Mouse (Mus musculus): Measurements from ENCODE around the gene Socs1. TPM values are rescaled to one million over a fixed set of nuclear protein-coding genes. Genes with fewer than 3 reads are reported as not detected.

Socs1 gene
- total RNA-seq, 2 experiments from 2014 or later, result 1.3 to 1.5 TPM

Other genes starting within 250 kb of the Socs1 start
- gene Dexi, start 242.5 kb downstream of the Socs1 start, total RNA-seq (2021), result 10 to 100 TPM; 27.5 to 30.2 TPM
- 10 to 100 TPM; 69.3 to 71.5 TPM for gene Clec16a, start 240.2 kb downstream of the Socs1 start, total RNA-seq (2021)
- not detected for gene Tnp2, start 3.1 kb upstream of the Socs1 start, total RNA-seq (2021)
- gene Prm3, start 5.4 kb upstream of the Socs1 start, total RNA-seq (2021), result not detected
- not detected for gene Prm2, start 10.6 kb upstream of the Socs1 start, total RNA-seq (2021)
- not detected for gene Prm1, start 20.3 kb upstream of the Socs1 start, total RNA-seq (2021)
- not detected for gene Gm11172, start 27.4 kb upstream of the Socs1 start, total RNA-seq (2021)
- gene Rmi2, start 49.5 kb upstream of the Socs1 start, total RNA-seq (2021), result under 1 TPM; 0.19 to 0.51 TPM

All from left cerebral cortex, postnatal 10 days (tissue).